Mouse (Mus musculus) midbrain, embryonic 16.5 days (tissue): ENCODE results near the gene Kcmf1. TPM values are rescaled to one million over a fixed set of nuclear protein-coding genes. Genes with fewer than 3 reads are reported as not detected.
A peak's percentile ranks its signal among the peaks of the same experiment; 100 is the strongest.
"Not testable (repeated sequence)": the region's sequence is repeated elsewhere in the genome, so short reads cannot be mapped to it uniquely, and the experiment has no call there.

Experiments
- ATAC-seq: fragments of 200-750 bp; cut with Nextera tagmentation; 2 replicates; pipeline ENCODE4 v1.8.0; 2017; ENCODE audit warnings: moderate TSS enrichment
- H3K27ac ChIP-seq: fragments of 300-500 bp; sonication (generic); 2 replicates; pipeline ENCODE4 v1.5.1; 2014; ENCODE audit warnings: mild to moderate bottlenecking, low read length, mixed read lengths
- H3K27me3 ChIP-seq: fragments of 300-500 bp; sonication (generic); 2 replicates; pipeline ENCODE4 v1.6.1; 2014; ENCODE audit warnings: low read depth, low read length, mixed read lengths; ENCODE audit not compliant: control insufficient read depth, insufficient read depth
- H3K36me3 ChIP-seq: fragments of 300-500 bp; sonication (generic); 2 replicates; pipeline ENCODE4 v1.6.1; 2014; ENCODE audit warnings: mild to moderate bottlenecking, low read length, moderate library complexity, mixed read lengths; ENCODE audit not compliant: control insufficient read depth, insufficient read depth
- H3K4me1 ChIP-seq: fragments of 300-500 bp; sonication (generic); 2 replicates; pipeline ENCODE4 v1.6.1; 2014; ENCODE audit warnings: mild to moderate bottlenecking, low read length, mixed read lengths; ENCODE audit not compliant: control insufficient read depth, insufficient read depth
- H3K4me2 ChIP-seq: fragments of 300-500 bp; sonication (generic); 2 replicates; pipeline ENCODE4 v1.6.1; 2014; ENCODE audit warnings: mild to moderate bottlenecking, low read length, mixed read lengths
- H3K4me3 ChIP-seq: fragments of 300-500 bp; sonication (generic); 2 replicates; pipeline ENCODE4 v1.5.1; 2014; ENCODE audit warnings: low read depth, mild to moderate bottlenecking, low read length, moderate library complexity, mixed read lengths
- H3K9ac ChIP-seq: fragments of 300-500 bp; sonication (generic); 2 replicates; pipeline ENCODE4 v1.6.1; 2014; ENCODE audit warnings: low read depth, low read length, mixed read lengths
- H3K9me3 ChIP-seq: fragments of 300-500 bp; sonication (generic); replicated peaks from 2 replicates; pipeline ENCODE4 v1.6.1; 2014; ENCODE audit warnings: mild to moderate bottlenecking, low read length, mixed read lengths; ENCODE audit not compliant: control insufficient read depth, poor library complexity, severe bottlenecking
- WGBS: fragments of 180-500 bp; shearing (Covaris S2); extraction: QIAGEN DNeasy Blood & Tissue Kit; methylation state at CpG from one replicate; pipeline ENCODE4 v1.1.7; 2014; 5-methylcytosine and 5-hydroxymethylcytosine counted together
- polyA plus RNA-seq: library from polyadenylated mRNA; unstranded; fragments of >200 nt; fragmentation: Nextera tagmentation; extraction: Ambion mirVana; gene quantifications from 2 replicates; pipeline ENCODE4 v1.2.1, GENCODE M21; 2015

Gene Kcmf1
- polyA plus RNA-seq, 1 experiment from 2014 or later, result 29.7 TPM

DNA sequence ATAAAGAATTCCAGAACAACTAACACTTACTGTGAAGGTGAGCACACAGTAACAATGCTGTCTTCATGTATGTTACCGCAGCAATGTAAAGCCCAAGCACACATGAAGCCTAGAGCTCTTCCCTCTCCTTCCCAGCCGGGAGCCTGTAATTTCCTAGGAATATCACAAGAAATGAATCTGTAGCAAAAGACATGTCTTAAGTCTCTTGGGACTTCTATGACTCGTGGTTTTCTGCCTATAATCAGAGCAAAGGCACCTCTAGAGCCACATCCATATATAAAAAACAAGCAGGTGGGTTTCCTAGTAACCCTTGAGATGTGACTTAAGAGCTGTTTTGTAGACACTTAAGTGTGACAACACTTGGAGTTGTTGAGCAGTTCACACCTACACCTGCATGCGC, 62.0 kb downstream of the Kcmf1 start:
- Histone ChIP-seq H3K4me3 (no peak overlapping the region), H3K9ac (no peak overlapping the region), H3K4me2 (no peak overlapping the region), H3K27ac (no peak overlapping the region), H3K4me1 (no peaks in the 10 kb centered on the region), H3K9me3 (no peaks in the 10 kb centered on the region), H3K36me3 (peaks cover 3% of the 10 kb centered on the region; the same call in 1 of the 2 replicates), H3K27me3 (no peaks in the 10 kb centered on the region)
- WGBS, result 90% methylated on average over 4 of the region's 4 CpGs
- no peak for ATAC-seq

- 63% methylated on average over 4 of the region's 4 CpGs for WGBS
- Histone ChIP-seq H3K4me3 (no peak overlapping the region), H3K4me2 (no peak overlapping the region), H3K27me3 (no peaks in the 10 kb centered on the region), H3K9me3 (no peaks in the 10 kb centered on the region), H3K36me3 (no peaks in the 10 kb centered on the region; the same call in 1 of the 2 replicates), H3K9ac (no peak overlapping the region), H3K4me1 (no peaks in the 10 kb centered on the region), H3K27ac (no peak overlapping the region)
- ATAC-seq, result no peak
Observed at GRCm38 (mm10) chr6:72834518-72834917, 65.3 kb downstream of the Kcmf1 start.

DNA sequence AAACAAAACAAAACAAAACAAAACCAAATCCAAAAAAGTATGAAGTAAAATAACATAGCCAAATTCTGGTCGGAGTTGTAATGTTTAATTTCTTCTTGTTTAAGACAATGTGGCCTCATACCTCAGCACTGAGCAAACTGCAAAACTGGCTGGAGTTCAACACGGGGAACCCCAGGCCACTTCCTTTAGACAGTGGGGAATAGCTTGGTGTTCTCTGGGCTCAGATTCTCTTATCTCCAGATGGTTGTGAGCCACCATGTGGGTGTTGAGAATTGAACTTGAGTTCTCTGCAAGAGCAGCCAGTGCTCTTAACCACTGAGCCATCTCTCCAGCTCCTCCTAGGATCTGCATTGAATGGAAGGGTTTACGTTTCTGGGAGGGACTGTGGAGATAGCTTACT, 67.9 kb downstream of the Kcmf1 start:
- H3K4me3 ChIP-seq, result no peak overlapping the region
- H3K9me3 ChIP-seq, result no peaks in the 10 kb centered on the region
- no peak overlapping the region for H3K4me2 ChIP-seq
- WGBS, result 59% methylated on average over 3 of the region's 3 CpGs
- no peaks in the 10 kb centered on the region for H3K4me1 ChIP-seq
- H3K27ac ChIP-seq, result no peak overlapping the region
- no peak for ATAC-seq
- no peaks in the 10 kb centered on the region; the same call in 1 of the 2 replicates for H3K36me3 ChIP-seq
- H3K27me3 ChIP-seq, result no peaks in the 10 kb centered on the region
- H3K9ac ChIP-seq, result no peak overlapping the region

DNA sequence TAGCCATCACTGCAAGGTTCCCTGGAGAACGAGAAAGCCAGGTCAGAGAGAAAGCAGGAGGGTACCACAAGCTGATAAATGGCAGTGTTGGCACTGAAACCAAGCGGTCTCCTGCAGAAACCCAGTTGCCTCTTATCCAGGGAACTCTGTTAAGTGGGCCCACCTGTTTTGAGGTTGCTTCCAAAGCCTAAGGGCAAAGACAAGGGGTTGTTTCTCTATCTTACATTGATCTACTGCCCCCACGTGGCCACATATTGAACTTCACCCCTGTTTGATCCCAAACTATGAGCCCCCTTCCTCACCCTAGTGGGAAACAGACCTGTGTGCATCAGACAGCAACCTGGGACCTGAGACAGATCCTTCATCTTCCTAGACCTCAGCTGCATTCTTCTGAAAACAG, 68.5 kb downstream of the Kcmf1 start:
- 32% methylated on average over 3 of the region's 3 CpGs for WGBS

GRCm38 (mm10) chr6:72828857-72829256, 70.9 kb downstream of the Kcmf1 start:
- H3K9ac ChIP-seq, result no peak overlapping the region
- no peak overlapping the region for H3K4me2 ChIP-seq
- no peak overlapping the region for H3K4me3 ChIP-seq
- no peak overlapping the region for H3K27ac ChIP-seq
- no peaks in the 10 kb centered on the region for H3K36me3 ChIP-seq
- ATAC-seq, result no peak
- 70% methylated on average over 3 of the region's 3 CpGs for WGBS
- H3K4me1 ChIP-seq, result peaks cover 10% of the 10 kb centered on the region
- H3K27me3 ChIP-seq, result no peaks in the 10 kb centered on the region
- no peaks in the 10 kb centered on the region for H3K9me3 ChIP-seq

More for the DNA sequence above, 68.5 kb downstream of the Kcmf1 start:
- Histone ChIP-seq H3K9me3 (no peaks in the 10 kb centered on the region), H3K36me3 (no peaks in the 10 kb centered on the region), H3K4me1 (no peaks in the 10 kb centered on the region), H3K4me3 (no peak overlapping the region), H3K4me2 (no peak overlapping the region), H3K27me3 (no peaks in the 10 kb centered on the region), H3K27ac (no peak overlapping the region), H3K9ac (no peak overlapping the region)
- no peak for ATAC-seq

DNA sequence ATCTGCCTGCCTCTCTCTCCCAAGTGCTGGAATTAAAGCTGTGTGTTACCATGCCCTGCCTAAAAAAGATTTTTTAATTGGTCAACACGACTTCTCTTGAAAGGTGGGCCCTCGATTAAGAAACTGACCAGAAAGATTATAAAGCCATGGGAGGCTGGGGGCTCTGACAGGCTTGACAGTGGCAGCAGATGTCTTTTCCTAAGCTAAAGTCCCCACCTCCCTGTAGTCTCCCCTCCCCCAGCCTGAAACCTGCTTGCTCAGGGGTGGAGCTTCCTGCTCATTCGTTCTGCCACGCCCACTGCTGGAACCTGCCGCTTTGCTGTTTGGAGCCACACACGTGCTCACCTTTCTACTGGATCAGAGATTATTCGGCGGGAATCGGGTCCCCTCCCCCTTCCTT, 71.7 kb downstream of the Kcmf1 start:
- 12% methylated on average over 7 of the region's 9 CpGs for whole genome bisulfite sequencing
- H3K4me2 ChIP-seq, result peak overlapping the region; percentile 17; the same call in 1 of the 2 replicates

GRCm38 (mm10) chr6:72825762-72826161, 74.0 kb downstream of the Kcmf1 start:
- no peaks in the 10 kb centered on the region for H3K36me3 ChIP-seq
- no peaks in the 10 kb centered on the region for H3K27me3 ChIP-seq
- no peak overlapping the region for H3K27ac ChIP-seq
- no peaks in the 10 kb centered on the region for H3K9me3 ChIP-seq
- H3K9ac ChIP-seq, result no peak overlapping the region
- peaks cover 10% of the 10 kb centered on the region for H3K4me1 ChIP-seq
- H3K4me3 ChIP-seq, result no peak overlapping the region
- H3K4me2 ChIP-seq, result no peak overlapping the region
- no peak for ATAC-seq
- 50% methylated on average over 9 of the region's 9 CpGs for WGBS

More for the DNA sequence above, 71.7 kb downstream of the Kcmf1 start:
- peaks cover 10% of the 10 kb centered on the region for H3K4me1 ChIP-seq
- not testable (repeated sequence) for H3K9ac ChIP-seq, ATAC-seq, H3K27me3 ChIP-seq, H3K9me3 ChIP-seq, H3K27ac ChIP-seq, H3K36me3 ChIP-seq, H3K4me3 ChIP-seq

- peak; percentile 68 for ATAC-seq
- no peaks in the 10 kb centered on the region for H3K36me3 ChIP-seq
- H3K4me3 ChIP-seq, result peak overlapping the region; percentile 19
- no peaks in the 10 kb centered on the region for H3K27me3 ChIP-seq
- peak overlapping the region; percentile 49 for H3K27ac ChIP-seq
- H3K9me3 ChIP-seq, result no peaks in the 10 kb centered on the region
- WGBS, result 2% methylated on average over 26 of the region's 26 CpGs
- H3K4me1 ChIP-seq, result peaks cover 10% of the 10 kb centered on the region
- peak overlapping the region; percentile 59 for H3K9ac ChIP-seq
- H3K4me2 ChIP-seq, result peak overlapping the region; percentile 55
Observed at GRCm38 (mm10) chr6:72824971-72825737, 74.6 kb downstream of the Kcmf1 start.

- Histone ChIP-seq H3K27me3 (no peaks in the 10 kb centered on the region), H3K4me3 (no peak overlapping the region), H3K4me1 (no peaks in the 10 kb centered on the region), H3K4me2 (no peak overlapping the region), H3K36me3 (no peaks in the 10 kb centered on the region), H3K9ac (no peak overlapping the region), H3K27ac (no peak overlapping the region), H3K9me3 (no peaks in the 10 kb centered on the region)
- 74% methylated on average over 9 of the region's 9 CpGs for WGBS
- no peak for ATAC-seq
Observed at GRCm38 (mm10) chr6:72813456-72813855, 86.3 kb downstream of the Kcmf1 start.
